Mouse (Mus musculus) kidney, adult 2 months (tissue): Measurements from ENCODE around the gene Gm10964.

Experiments
- CTCF ChIP-seq: fragments of 200-500 bp; conservative IDR thresholded peaks from 2 replicates; pipeline ENCODE4 v1.5.1; 2011; ENCODE audit warnings: low read depth, mild to moderate bottlenecking, control low read depth, low read length, moderate library complexity, mixed read lengths; ENCODE audit not compliant: insufficient read depth, insufficient read length
- POLR2A ChIP-seq: fragments of 200-500 bp; IDR thresholded peaks from one replicate; pipeline ENCODE4 v1.6.1; 2011; ENCODE audit warnings: low read depth, low read length, control low read depth

- TF ChIP-seq POLR2A (no peak), CTCF (no peak)
These were observed 27.0 kb upstream of the Gm10964 start for GRCm38 (mm10) chr3:103712196-103712595.
